Mouse (Mus musculus) ovary, postnatal 14 days (tissue): ENCODE data around the gene Tmem210.

Experiments
- DNase-seq: peaks from one replicate; pipeline ENCODE4 v3.0.0; 2022; ENCODE audit warnings: low spot score

Gene Tmem210

DNA sequence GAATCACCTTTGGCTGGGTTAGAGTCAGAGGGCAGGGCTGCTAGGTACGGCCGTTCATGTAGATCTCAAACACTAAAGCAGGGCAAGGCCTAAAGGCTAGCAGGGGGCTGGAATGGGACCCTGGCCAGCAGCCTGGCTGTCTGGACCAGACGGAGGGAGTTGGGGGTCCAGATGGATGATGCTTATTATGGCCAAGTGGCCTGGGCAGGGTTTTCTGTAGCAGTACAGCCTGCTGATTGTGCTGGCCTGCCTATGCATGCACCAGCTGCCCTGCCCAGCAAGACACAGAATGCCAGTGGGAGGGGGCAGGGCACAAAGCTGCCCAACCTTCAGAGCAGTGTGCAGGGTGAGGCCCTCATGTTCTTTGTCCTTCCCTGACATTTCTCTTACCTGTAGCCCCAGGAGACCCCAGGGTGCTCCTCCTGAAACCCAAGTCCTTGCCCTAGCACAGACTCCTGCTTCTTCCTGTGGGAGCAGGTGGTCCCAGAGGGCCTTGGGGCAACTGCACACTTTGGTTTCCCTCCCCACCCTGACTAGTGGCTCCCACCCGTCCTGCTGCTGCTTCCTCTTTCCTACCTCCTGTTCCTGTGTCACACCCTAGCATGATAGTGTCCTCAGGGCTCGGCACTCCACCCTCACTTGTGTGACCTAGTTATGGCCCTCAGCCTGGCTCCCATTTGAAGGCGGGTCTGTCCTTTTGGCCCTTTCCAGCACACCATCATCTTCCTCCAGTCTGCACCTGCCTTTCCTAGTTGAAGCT lies 21.9 kb upstream of the Tmem210 start:
- no peak for DNase-seq

DNA sequence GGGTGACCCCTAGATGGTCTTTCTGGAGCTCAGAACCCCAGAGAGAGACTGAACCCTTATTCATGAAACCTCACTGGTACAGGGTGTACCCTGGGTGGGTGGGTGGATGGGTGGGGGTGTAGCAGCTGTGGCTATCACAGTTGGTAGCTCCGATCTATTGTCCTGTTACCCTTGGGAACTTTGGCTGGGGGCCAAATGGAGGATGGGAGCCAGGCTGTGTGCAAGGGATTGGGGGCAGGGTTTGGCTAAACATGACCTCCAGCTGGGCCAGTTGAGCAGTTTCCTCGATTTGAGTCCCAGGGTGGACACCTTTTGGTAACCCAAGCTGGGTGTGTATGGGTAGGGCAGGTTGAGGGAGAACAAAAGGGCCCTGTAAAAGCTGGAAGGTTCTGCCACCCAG lies 21.2 kb upstream of the Tmem210 start:
- DNase-seq, result no peak

DNA sequence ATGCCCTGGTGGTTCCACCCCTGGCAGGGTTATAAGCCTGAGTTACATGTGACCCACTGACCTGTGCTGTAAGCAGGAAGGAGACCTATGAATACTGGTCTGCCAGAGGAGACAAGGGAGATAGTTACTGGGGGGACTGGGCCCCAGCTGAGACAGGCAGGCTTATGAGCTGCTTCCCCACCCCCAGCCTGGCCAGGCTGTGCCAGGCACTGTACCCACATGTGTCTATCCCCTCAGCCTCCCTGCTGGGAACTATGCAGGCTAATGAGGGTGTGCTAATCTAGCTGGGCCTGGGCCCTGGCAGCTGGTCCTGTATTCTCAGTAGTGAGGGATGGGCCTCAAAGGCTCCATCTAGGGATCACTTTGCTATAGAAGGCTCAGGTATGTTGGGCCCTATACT lies 20.7 kb upstream of the Tmem210 start:
- DNase-seq, result no peak

DNA sequence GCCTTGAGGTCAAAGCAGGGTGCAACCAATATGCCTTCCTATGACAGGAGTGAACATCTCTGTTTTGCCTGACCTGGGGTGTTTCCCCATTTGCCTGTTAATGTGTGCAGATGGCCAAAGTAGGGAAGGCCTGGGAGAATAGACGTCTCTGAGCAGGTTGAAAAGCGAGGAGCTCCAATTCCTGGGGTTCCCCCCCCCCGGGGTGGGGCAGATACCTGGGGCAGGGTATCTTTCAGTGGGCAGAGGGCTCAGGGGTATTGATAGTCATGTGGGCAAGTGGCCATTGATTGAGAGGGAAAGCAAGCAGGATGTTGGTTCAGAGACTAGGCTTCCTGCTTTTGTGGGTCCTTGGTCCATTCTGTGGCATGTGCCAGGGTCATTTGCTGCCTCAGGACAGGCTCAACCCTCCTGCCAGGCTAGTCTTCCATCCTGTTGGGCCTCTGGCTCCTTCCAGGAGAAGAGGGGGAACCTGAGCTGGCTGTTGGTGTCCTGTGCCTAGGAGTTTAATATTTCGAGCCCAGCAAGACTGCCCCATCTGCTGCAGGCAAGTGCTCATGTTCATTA lies 20.1 kb upstream of the Tmem210 start:
- DNase-seq, result no peak

DNA sequence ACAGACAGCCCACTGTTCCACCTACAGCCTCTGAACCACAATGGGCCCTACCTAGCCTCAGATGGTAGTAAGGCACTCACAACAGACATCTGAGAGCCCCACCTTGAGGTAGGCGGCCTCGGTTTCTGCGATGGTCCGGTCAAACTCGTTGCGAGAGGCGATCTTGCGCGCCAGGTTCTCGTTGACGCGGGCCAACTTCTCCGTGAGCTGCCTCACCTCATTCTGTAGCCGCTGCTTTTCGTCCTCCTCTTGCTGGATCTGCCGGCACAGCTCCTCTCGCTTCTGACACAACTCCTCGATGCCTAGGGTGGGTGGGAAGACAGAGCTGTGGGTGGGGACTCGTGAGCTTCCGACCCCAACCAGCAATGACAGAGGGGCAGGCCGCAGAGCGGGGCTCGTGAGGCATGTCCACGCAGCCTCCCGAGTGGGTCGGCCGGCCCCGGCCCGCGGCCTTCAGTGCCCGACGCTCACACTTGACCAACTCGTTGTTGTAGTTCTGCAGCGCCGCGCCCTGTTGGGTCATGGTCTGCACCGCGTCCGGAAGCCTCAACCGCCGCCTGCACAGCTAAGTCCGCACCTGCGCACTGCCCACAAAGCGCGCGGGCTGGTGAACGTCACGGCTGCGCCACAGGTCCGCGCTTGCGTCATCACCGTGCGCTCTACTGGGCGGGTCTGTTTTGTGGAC lies 16.0 kb upstream of the Tmem210 start, which contains the start of the genes Ssna1 and Anapc2:
Ssna1 (minus strand) TSS at position 612 of the 685 bp plus-strand sequence.
Anapc2 (plus strand) TSS at position 652 of the 685 bp plus-strand sequence.
- peak; percentile 99 for DNase-seq

DNA sequence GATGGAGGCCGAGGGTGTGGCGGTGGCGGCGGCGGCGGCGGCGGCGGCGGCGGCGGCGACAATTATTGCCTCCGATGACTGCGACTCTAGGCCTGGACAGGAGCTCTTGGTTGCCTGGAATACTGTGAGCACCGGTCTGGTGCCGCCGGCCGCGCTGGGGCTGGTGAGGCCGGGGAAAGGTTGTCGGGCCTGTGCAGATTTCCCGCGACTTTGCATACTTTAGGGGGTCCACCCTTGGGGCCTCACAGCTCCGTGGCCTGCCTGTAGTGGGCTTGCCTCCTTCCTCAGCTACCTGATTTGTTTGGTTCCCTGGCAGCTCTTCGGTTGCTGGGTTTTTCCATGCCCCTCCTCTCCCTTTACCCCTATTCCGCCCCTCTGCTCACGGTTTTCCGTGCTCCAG lies 15.4 kb upstream of the Tmem210 start:
- no peak for DNase-seq

DNA sequence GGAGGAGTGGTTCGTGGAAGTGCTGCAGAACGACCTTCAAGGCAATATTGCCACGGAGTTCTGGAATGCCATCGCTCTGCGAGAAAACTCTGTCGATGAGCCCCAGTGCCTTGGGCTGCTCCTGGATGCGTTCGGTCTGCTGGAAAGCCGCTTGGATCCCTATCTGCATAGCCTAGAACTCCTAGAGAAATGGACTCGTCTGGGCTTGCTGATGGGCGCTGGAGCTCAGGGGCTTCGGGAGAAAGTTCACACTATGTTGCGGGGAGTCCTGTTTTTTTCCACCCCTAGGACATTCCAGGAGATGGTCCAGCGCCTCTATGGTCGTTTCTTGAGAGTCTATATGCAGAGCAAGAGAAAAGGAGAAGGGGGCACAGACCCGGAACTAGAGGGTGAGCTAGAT lies 14.9 kb upstream of the Tmem210 start:
- DNase-seq, result no peak

DNA sequence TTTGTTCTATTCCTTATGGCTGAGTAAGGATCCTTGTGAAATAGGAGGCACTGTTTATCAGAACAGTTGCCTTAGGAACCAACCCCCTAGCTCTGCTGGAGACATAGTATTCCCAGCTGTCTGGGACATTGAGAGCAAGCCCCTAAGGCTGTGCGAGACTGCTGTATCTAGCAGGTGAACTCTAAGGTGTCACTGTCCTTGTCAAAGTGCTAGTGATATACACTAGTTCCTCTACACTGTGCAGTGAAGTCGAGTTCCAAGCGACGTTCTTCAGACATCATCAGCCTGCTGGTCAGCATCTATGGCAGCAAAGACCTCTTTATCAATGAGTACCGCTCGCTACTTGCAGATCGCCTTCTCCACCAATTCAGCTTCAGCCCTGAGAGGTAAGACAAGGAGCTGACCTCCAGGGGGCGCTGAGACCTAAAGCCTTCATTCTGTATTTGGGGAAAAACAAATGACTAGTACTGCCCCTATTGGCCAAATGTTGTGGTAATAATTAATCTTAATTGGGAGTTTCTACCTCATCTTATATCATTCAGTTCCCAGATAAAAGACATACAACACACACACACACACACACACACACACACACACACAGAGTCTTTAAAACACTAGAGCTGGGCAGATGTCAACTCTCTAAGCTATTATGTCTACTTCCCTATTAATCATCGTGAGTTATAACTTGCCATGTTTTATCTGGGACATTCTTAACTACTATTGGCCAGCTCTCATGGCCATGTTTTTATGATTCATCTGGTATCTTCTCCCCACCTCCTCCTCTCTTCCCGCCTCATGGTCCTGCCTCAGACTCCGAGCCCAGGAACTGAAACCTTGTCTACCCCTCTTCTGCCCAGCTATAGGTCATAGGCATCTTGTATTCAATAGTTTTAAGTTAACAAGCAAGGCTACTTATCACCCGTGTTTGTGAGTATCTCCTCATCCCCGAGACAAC lies 8.7 kb upstream of the Tmem210 start:
- peak; percentile 75 for DNase-seq

DNA sequence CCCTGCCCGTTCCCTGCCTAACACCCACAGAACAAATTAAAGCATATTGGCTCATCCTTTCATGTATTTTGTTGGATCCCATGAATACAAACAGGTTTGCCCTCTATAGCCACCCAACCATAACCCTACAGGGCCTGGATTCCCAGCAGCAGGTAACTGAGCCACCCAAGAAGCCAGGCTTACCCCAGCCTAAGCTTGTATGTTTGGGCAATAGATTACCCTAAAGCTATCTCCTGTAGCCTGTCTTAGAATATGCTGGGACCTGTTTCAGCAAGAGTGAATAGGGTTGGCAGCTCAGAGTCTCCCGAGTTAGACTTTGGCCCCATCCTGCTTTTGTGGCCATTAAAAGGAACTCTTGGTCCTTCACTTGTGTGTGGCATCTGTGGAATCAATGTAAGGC lies 2.4 kb upstream of the Tmem210 start:
- no peak for DNase-seq

DNA sequence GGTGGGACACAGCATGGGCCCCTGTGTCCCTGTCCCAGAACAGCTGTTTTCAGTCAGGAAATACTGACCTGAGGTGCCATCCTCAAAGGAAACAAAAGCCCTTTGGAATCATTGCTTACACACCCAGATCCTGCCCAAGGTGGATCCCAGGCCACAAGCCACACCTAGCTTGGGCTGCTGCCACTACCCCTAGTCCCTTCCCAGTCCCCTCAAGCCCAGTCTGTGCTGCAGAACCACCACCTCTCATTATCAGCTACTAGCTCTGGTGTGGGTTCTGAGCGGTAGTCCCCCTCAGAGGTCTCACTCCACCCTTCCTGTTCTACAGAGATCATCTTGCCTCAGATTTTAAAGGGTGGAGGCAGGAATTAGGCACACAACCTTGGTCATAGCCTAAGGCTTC lies 1.6 kb upstream of the Tmem210 start:
- no peak for DNase-seq

DNA sequence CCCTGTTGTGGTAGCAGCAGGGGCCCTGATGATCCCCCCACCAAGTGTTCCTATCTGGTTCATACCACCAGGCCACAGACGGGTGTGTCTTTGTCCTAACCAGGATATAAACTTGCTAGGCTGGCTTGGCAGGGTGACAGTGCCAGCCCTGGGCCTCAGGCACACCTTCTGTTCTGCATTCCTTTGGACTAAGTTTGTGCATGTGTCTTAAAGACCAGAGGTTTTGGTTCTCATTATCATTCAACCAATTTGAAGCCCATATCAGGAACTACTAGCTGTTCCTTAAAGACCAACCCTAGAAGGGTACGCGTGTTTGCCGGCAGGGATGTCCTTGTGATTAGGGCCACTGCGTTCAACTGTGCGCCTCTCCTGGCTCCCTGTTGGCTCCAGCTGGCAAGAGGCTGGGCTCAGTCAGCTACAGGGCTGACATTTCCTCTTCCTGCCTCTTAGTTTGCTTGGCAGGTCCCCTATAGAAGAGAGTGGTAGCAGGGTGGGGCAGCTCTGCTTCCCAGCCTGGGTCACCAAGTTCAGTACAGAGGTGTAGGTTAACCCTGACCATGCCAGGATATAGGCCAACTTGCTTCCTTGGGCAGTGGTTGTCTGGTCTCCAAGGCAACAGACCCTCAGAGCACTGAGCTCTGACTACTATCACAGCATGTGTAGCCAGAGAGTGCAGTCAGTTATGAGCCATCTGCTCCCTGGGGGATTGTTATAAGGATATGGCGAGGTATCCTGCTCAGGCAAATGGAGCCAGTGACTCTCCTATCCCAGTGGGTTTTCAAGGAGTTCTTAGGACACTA lies 908 bp upstream of the Tmem210 start:
- DNase-seq, result no peak

DNA sequence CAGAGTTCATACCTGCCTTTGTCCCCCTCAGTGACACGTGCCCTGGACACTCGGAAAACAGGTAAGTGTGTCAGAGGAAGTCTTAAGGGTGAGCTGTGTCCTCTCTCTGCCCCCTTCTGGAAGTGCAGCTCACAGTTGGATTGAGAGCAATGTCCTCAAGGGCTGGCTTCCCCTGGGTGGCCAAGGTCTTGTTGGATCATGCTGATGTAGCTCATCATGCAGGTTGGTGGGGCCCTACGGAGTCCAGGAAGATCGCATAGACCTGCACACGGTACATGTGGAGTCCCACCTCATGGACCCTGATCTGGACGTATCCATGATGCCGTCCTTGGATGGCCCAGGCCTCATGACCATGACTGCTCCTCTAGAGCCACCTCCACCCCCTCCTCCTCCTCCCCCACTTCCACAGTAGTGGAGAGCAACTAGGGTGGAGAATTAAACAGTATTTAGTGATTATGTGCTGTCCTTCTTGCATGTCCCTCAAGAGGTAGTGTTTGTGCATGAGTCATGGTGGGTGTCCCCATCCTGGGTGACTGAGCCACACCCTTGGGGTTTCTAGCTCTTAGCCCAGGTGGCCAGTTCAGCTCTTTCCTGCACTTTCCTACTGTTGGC lies 895 bp downstream of the Tmem210 start:
- no peak for DNase-seq

DNA sequence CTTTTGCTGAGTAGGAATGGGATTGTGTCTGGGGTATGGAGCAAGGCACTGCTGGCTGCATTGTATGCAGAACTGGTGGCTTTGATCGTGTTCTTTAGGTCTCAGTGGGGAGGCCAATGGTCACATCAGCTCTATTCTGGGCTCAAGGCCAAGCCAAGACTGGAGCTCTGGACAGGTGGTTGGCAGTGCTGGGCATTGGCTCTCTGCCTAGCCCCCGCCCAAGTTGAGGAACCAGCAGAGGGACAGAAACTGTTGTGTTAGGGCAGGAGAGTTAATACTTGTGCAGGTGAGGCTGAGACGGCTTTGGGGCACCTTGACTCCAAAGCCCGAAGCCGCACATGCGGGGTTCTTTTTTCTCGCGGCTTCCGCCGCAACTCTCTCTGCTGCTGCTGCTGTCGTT lies 1.7 kb downstream of the Tmem210 start, which contains the start of gene Lrrc26:
Lrrc26 (plus strand) TSS at position 265 of the 400 bp plus-strand sequence.
- no peak for DNase-seq

DNA sequence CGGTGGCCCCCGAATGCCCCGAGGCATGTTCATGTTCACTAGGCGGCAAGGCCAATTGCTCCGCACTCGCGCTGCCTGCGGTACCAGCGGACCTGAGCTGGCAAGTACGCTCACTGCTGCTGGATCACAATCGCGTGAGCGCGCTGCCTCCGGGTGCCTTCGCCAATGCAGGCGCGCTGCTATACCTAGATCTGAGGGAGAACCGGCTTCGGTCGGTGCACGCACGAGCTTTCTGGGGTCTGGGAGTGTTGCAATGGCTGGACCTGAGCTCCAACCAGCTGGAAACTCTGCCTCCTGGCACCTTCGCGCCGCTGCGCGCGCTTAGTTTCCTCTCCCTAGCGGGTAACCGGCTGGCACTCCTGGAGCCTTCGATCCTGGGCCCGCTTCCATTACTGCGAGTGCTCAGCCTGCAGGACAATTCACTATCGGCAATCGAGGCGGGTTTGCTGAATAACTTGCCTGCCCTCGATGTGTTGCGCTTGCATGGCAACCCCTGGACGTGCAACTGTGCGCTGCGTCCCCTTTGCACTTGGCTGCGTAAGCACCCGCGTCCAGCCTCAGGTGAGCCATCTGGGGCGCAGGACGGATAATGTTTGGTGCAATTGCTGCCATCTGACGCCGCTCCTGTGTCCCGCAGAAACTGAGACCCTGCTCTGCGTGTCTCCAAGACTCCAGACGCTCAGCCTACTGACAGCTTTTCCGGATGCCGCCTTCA lies 2.3 kb downstream of the Tmem210 start:
- no peak for DNase-seq

DNA sequence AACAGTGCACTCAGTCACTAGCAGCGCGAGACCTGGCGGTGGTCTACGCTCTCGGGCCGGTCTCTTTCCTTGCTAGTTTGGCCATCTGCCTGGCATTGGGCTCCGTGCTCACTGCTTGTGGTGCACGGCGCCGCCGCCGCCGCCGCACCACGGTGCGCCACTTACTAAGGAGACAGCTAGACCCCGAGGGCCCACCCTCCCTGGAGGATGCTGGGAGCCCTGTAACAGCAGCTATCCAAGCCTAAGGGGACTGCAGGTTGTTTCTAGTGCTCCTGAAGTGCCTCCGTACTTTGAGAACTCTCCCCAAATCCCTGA lies 2.8 kb downstream of the Tmem210 start:
- DNase-seq, result no peak

DNA sequence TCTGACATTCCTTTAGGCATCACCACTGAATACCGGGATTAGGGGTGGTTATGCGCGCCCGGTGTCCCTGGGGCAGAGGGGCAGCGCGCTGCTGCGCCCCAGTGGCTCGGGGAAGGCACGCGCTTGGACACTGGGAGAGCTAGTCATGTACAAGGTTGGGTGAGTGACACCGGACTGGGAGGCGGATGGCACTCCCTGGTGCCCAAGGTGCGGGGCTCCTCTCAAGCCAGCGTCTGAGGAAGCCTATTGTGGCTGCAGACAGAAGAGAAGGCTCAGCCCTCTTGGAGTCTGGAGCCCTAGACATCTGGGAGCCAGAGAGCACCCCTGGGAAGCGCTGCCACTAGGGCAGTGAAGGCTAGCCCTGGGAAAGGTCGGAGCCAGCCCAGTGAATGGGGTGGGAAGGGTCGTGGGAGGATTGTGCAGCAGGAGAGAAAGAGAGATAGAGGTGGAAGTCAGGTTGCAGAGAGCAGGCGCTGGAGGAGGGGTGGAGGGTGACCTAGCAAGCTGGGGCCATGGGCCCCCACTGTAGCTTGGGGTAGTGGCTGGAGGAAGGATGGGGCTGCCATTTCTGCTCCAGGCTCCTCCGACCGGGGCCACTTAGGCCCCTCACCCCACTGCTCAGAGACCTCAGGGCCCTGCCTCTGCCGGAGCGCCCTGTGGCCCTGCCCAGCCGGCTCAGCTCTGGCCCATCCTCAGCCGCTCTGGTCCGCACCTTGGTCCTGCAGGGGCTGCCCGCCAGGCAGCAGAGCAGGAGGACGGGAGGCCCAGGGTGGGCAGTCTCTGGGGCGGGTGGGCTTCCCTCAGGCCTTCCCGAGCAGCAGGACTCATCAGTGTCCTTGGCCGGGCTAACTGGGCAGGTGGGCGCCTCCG lies 3.5 kb downstream of the Tmem210 start:
- DNase-seq, result no peak

DNA sequence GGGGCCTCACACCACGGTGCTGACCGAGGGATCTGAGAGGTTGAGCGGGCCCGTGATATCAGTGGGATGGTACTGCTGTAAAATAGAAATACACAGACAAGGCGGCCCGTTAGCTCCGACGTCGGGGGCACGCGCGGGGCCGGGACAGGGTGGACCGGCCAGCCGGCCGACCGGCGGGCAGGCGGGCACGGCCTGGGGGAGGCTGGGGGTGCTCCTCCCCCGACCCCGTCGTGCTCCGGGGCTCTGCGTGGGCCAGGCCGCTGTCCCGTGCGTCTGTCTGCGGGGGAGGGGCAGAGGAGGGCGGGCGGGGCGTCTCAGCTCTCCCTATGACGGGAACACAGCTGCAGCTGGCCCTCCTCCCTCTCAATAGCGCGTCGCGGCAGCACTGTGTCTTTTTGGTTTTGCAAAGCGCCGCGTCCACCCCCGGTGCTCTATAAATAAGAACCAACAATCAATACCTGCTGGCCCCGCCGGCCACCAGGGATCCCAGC lies 4.2 kb downstream of the Tmem210 start:
- no peak for DNase-seq

DNA sequence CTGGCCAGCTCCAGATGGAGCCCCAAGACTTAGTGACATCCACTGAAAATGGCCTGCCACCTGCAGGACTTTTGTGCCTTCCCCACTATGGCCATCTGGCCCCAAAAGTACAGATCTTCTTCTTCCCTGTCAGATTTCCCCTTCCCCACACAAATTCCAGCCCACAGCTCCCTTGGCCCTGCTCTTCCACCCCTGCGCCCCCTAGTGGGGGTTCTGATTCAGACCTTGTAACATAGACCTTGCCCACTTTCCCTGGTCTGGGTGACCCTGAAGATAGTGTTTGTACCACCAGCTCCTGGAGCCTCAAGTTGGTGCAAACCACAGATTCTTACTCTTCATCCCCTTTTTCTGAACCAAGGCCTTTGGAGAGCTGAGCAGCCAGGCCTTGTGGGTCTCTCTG lies 4.9 kb downstream of the Tmem210 start:
- DNase-seq, result peak; percentile 72

DNA sequence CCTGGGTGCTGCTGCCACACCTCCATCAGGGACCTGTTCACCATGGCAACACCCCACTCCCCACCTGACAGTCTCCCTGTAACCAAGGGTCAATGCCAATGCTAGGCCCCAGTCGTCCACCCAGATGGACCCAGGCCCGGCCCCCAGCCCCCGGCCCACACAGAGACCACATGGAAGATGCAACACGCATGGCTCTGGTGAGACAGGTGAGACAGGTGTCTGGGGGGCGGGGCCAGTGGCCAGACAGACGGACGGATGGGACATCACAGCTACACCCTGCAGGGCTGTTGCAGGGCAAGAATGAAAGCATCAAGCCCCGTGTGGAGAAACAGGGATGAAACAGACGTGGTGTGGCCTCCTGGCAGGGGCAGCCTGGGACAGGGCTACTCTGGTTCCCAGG lies 5.8 kb downstream of the Tmem210 start:
- no peak for DNase-seq
